Mouse (Mus musculus): ENCODE measurements around the gene Ak1. TPM values are rescaled to one million over a fixed set of nuclear protein-coding genes. Genes with fewer than 3 reads are reported as not detected.

The Ak1 gene
- polyA plus RNA-seq (2014; fragmentation: Illumina TruSeq; extraction: RNeasy Lipid Tissue Mini Kit (QIAGEN cat#74804); ENCODE audit: low read depth, low replicate concordance): 3.7 TPM

GRCm38 (mm10) chr2:32621517-32621859 lies at the start of gene Ak1:
Ak1 (plus strand) TSS chr2:32621758.

GRCm38 (mm10) chr2:32574497-32574896 lies 47.1 kb upstream of the Ak1 start, which contains the start of gene Pip5kl1:
Pip5kl1 (plus strand) TSS chr2:32574797.

GRCm38 (mm10) chr2:32575586-32576160 lies 45.9 kb upstream of the Ak1 start, which contains the start of gene 9430097D07Rik:
9430097D07Rik (minus strand) TSS chr2:32575684.

GRCm38 (mm10) chr2:32586871-32587351 lies 34.6 kb upstream of the Ak1 start, which contains the start of gene St6galnac4:
St6galnac4 (plus strand) TSS chr2:32587095.

GRCm38 (mm10) chr2:32599409-32599808 lies 22.1 kb upstream of the Ak1 start, which contains the start of gene St6galnac6:
St6galnac6 (plus strand) TSS chr2:32599709.

GRCm38 (mm10) chr2:32646379-32647056 lies 25.0 kb downstream of the Ak1 start, which contains the start of gene Eng:
Eng (plus strand) TSS chr2:32646595.

Other genes with a start within 250 kb of the Ak1 start
- 1.6 TPM for gene 1110008P14Rik, start 239.8 kb upstream of the Ak1 start, polyA plus RNA-seq (2014; fragmentation: Illumina TruSeq; extraction: RNeasy Lipid Tissue Mini Kit (QIAGEN cat#74804); ENCODE audit: low read depth, low replicate concordance)
- 2.1 TPM for gene Lcn2, start 233.5 kb upstream of the Ak1 start, polyA plus RNA-seq (2014; fragmentation: Illumina TruSeq; extraction: RNeasy Lipid Tissue Mini Kit (QIAGEN cat#74804); ENCODE audit: low read depth, low replicate concordance)
- gene Ptges2, start 225.9 kb upstream of the Ak1 start, polyA plus RNA-seq (2014; fragmentation: Illumina TruSeq; extraction: RNeasy Lipid Tissue Mini Kit (QIAGEN cat#74804); ENCODE audit: low read depth, low replicate concordance): 1.8 TPM
- 0.85 TPM for gene Naif1, start 171.3 kb upstream of the Ak1 start, polyA plus RNA-seq (2014; fragmentation: Illumina TruSeq; extraction: RNeasy Lipid Tissue Mini Kit (QIAGEN cat#74804); ENCODE audit: low read depth, low replicate concordance)
- 16.5 TPM for gene Slc25a25, start 170.3 kb upstream of the Ak1 start, polyA plus RNA-seq (2014; fragmentation: Illumina TruSeq; extraction: RNeasy Lipid Tissue Mini Kit (QIAGEN cat#74804); ENCODE audit: low read depth, low replicate concordance)
- 8.8 TPM for gene Fam102a, start 86.4 kb upstream of the Ak1 start, polyA plus RNA-seq (2014; fragmentation: Illumina TruSeq; extraction: RNeasy Lipid Tissue Mini Kit (QIAGEN cat#74804); ENCODE audit: low read depth, low replicate concordance)
- 1.7 TPM for gene Dpm2, start 50.9 kb upstream of the Ak1 start, polyA plus RNA-seq (2014; fragmentation: Illumina TruSeq; extraction: RNeasy Lipid Tissue Mini Kit (QIAGEN cat#74804); ENCODE audit: low read depth, low replicate concordance)
- gene Pip5kl1, start 47.0 kb upstream of the Ak1 start, polyA plus RNA-seq (2014; fragmentation: Illumina TruSeq; extraction: RNeasy Lipid Tissue Mini Kit (QIAGEN cat#74804); ENCODE audit: low read depth, low replicate concordance): not detected
- not detected for gene 9430097D07Rik, start 46.1 kb upstream of the Ak1 start, polyA plus RNA-seq (2014; fragmentation: Illumina TruSeq; extraction: RNeasy Lipid Tissue Mini Kit (QIAGEN cat#74804); ENCODE audit: low read depth, low replicate concordance)
- gene St6galnac4, start 34.7 kb upstream of the Ak1 start, polyA plus RNA-seq (2014; fragmentation: Illumina TruSeq; extraction: RNeasy Lipid Tissue Mini Kit (QIAGEN cat#74804); ENCODE audit: low read depth, low replicate concordance): 0.49 TPM
- 1.4 TPM for gene St6galnac6, start 22.0 kb upstream of the Ak1 start, polyA plus RNA-seq (2014; fragmentation: Illumina TruSeq; extraction: RNeasy Lipid Tissue Mini Kit (QIAGEN cat#74804); ENCODE audit: low read depth, low replicate concordance)
- 6.9 TPM for gene Eng, start 24.8 kb downstream of the Ak1 start, polyA plus RNA-seq (2014; fragmentation: Illumina TruSeq; extraction: RNeasy Lipid Tissue Mini Kit (QIAGEN cat#74804); ENCODE audit: low read depth, low replicate concordance)
- gene Fpgs, start 82.4 kb downstream of the Ak1 start, polyA plus RNA-seq (2014; fragmentation: Illumina TruSeq; extraction: RNeasy Lipid Tissue Mini Kit (QIAGEN cat#74804); ENCODE audit: low read depth, low replicate concordance): 3.5 TPM
- 42.3 TPM for gene Cdk9, start 91.3 kb downstream of the Ak1 start, polyA plus RNA-seq (2014; fragmentation: Illumina TruSeq; extraction: RNeasy Lipid Tissue Mini Kit (QIAGEN cat#74804); ENCODE audit: low read depth, low replicate concordance)
- gene Sh2d3c, start 99.3 kb downstream of the Ak1 start, polyA plus RNA-seq (2014; fragmentation: Illumina TruSeq; extraction: RNeasy Lipid Tissue Mini Kit (QIAGEN cat#74804); ENCODE audit: low read depth, low replicate concordance): not detected
- gene 6330409D20Rik, start 119.3 kb downstream of the Ak1 start, polyA plus RNA-seq (2014; fragmentation: Illumina TruSeq; extraction: RNeasy Lipid Tissue Mini Kit (QIAGEN cat#74804); ENCODE audit: low read depth, low replicate concordance): not detected
- 0.85 TPM for gene Tor2a, start 135.5 kb downstream of the Ak1 start, polyA plus RNA-seq (2014; fragmentation: Illumina TruSeq; extraction: RNeasy Lipid Tissue Mini Kit (QIAGEN cat#74804); ENCODE audit: low read depth, low replicate concordance)
- not detected for gene Ttc16, start 153.9 kb downstream of the Ak1 start, polyA plus RNA-seq (2014; fragmentation: Illumina TruSeq; extraction: RNeasy Lipid Tissue Mini Kit (QIAGEN cat#74804); ENCODE audit: low read depth, low replicate concordance)
- 0.53 TPM for gene Ptrh1, start 154.0 kb downstream of the Ak1 start, polyA plus RNA-seq (2014; fragmentation: Illumina TruSeq; extraction: RNeasy Lipid Tissue Mini Kit (QIAGEN cat#74804); ENCODE audit: low read depth, low replicate concordance)
- not detected for gene Cfap157, start 162.7 kb downstream of the Ak1 start, polyA plus RNA-seq (2014; fragmentation: Illumina TruSeq; extraction: RNeasy Lipid Tissue Mini Kit (QIAGEN cat#74804); ENCODE audit: low read depth, low replicate concordance)
- gene Stxbp1, start 225.5 kb downstream of the Ak1 start, polyA plus RNA-seq (2014; fragmentation: Illumina TruSeq; extraction: RNeasy Lipid Tissue Mini Kit (QIAGEN cat#74804); ENCODE audit: low read depth, low replicate concordance): 2.1 TPM

All from kidney, adult 10 weeks (tissue).